Mouse (Mus musculus) telencephalon, adult 2 months (tissue): Measurements from ENCODE around the gene Sae1.
"Not testable (repeated sequence)": the region's sequence is repeated elsewhere in the genome, so short reads cannot be mapped to it uniquely, and the experiment has no call there.

ENCODE experiments used
- DNase-seq: peaks from one replicate; pipeline ENCODE4 v3.0.0-alpha.2; 2011; ENCODE audit warnings: low read depth, low spot score

Gene Sae1

DNA sequence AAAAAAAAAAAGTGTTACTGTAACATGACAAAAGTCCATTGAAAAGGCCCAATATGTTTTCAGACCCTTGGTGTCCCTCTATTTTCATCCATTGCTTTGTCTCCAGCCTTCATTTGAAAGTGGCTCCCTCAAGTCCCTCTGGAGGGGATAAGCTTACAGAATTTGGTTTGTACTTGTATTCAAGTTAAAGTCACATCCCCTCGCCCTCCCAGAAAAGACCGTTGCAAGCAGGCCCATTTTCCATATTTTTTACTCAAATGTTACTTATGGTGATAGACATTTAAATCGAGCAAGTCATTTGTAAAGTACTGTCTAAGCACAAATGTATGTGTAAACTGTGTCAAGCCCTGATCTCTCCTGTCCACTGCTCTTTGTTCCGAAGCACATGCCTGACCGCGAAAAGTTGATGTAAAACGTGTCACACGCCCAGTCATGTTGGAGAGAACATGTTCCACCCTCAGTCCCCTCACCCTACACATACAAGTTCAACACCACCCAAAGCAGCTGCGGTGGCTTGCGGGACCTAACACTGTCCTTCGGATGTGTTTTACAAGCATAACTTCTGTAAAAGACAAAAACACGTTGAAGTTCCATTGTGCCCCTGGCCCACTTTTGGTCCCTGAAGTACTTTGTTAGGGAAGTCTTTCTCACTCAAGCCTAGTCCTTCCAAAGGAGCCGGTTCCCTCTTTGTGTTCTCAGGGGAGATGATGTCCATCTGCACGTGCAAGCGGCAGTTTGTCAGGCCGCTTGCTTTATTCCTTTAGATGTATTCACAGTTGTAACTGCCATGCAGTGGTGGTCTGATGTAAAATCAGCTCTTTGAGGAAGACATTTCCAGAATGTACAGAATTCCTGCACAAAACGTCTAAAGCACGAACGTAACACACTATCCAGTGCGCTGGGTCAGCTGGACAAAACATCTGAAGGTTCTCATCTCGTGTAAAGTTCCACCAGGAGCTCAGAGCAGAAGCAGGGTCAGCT, 15.7 kb upstream of the Sae1 start:
- no peak for DNase-seq

DNA sequence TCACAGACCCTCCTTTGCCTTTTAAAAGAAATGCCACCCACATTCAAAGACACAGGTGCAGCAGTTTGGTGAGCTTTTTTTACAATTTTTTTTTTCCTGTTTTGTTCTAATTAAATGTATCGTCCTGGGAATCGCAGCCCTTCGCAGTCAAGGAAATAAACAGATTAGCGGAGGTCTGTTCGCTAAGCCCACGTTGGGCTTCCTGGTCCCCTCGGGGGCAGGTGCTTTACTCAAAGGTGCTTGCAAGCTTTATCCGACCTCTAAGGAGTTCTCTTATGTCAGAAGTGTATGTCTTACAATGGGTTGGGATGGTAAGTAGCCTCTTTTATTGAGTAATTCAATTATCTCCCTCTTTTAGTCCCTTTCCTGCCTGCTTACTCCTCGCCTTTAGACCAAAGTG, 14.8 kb upstream of the Sae1 start:
- DNase-seq: no peak

DNA sequence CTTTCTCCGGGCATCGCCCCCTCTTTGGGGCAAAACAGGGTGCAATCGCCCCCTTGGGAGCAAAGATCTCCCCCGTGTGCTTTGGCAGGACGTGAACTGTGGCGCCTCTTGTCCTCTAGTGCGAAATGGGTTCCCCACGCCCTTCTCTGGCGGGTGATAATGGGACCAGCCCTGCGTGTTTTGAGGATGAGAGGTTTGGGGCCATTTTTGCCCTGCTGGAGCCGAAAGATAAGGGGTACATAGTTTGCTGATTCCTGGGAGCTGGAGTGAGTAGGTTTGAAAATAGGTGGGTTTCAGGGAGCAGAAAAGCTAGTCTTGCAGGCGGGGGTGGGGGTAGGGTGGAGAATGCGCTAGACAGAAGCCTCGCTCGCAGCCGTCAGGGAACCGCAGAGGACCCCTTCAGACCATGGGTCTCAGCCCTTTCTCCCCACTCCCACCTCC, 14.4 kb upstream of the Sae1 start:
- no peak for DNase-seq

DNA sequence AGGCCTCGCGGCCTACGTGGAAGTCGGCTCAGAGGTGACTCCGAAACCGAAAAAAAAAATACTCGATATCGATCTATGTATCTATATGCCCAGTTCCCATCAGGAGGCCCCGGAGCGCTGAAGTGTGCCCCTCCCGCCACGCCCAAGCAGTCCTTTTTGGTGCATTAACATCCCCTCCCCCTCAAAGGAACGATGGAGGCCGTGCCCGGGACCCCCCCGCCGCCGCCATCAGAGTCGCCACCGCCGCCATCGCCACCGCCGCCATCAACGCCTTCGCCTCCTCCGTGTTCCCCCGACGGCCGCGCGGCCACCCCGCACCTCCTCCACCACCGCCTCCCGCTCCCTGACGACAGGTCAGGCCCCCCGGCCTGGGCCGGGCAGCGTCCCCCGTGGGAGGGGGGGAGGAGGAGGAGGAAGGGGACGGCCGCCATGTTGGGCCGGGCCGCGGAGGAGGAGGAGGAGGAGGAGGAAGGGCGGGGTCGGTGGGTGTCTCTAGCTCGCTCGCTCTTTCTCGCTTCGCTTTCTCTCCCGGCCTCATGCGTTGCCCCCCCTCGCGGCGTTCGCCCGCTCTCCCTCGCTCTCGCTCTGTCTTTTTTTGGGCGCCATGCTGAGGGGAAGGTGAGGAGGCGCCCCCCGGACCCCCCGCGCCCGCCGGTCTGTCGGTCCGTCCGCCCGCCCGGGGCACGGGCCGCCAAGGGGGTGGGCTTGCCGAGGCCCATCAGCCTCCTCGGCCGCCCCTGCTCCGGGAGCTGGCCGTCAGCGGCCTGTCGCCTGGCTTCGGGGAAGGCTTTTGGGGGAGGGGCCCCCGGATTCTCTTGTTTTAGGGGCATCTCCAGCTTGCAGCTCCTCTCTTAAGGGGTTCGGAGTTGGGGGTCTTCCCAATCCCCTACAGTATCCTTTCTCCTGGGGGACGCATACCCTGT, 13.3 kb upstream of the Sae1 start, which contains the start of gene Zc3h4:
TSS of gene Zc3h4 (plus strand) at position 222 of the 923 bp plus-strand sequence.
- peak; percentile 76 for DNase-seq

DNA sequence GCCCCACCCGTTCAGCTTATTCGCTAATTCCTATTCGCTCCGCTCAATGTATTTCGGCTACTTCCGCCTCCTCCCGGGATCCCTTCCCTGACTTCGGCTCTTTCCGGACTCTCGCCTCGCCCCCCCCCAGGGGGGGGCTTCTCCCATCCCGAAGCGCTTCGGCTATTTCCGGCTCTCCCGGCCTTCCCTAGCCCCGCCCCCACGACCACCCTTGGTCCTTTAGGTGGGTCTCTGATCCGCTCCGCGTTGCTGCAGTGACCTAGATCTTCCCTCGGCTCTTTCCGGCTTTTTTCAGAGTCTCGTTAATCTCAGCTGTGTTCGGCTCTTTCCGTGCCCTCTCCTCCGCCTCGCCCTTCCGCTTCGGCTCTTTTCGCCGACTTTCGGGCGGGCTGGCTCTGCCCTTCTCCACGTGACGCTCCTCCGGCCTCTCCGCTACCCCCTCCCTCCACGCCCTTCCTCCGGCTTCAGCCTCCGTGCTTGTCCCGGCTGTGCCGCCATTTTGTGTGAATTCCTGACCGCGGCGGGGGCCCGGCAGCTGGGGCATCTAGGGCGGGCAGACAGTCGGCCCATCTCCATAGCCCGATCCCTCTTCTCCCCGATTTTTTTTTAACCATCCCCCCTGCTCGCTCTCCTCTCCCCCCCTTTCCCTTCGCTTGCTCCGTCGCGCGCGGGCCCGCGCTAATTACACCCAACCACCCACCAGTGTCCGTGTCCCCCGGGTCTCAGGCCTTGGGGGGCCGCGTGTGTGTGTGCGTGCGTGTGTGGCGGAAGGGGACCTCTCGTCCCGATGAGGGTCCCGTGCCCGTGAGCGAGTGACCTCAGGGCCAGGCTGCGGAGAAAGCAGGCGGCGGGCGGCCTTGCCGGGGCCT, 12.4 kb upstream of the Sae1 start:
- peak; percentile 98 for DNase-seq

DNA sequence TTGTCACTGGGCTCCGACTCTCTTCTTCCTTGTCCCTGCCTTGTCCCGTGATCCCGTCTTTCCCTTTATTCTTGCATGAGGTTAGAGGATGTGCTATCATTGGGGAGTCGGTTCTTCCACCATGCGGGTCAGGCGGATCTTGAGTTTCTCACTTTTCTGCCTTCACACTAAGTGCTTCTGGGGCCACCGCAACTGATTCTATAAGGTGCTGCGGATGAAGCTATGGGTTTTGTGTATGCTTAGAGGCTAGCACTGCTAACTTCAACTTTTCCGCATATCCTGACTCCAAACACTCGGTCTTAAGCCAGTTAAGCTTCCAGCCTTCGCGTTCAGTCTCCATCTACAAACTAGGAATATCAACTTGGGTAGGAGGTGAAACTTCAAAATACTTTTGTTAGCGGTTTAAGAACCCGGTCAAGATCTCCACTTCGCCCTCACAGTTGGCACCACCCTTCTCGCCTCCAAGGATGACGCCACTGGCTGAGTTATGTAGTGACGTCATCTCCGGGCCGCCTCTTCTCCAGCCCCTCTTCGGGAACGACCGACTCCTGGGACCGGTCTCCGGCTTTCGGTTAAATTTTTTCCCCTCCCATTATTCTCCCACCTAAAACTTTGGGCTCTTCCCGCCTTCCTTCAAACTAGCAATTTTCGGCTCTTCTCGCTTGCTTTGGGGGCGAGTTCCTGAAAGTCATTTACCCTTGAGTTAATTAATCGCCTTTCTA, 11.7 kb upstream of the Sae1 start:
- DNase-seq: peak; percentile 90

DNA sequence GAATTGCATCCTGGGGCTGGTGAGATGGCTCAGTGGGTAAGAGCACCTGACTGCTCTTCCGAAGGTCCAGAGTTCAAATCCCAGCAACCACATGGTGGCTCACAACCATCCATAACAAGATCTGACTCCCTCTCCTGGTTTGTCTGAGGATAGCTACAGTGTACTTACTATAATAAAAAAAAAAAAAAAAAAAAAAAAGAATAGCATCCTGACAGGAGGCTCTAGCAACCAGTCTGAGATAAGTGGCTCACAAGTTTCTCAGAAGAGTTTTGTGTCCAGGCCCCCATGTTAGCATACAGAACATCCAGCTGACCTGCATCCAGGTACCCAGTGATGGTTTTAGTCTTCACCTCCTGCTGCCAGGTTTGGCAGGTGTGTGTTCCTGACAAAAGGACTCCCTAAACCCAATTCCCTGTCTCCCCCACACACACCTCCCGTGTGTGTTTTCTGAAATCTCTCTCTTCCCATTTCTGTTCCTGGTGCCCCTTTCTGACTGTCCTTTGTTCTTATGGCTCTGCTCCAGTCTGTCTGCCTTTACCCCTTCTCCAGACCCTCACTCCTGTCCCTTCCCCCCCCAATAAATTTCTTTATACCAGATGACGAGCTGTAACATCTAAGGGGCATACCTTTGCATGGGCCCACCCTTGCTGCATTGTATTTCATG, 10.9 kb upstream of the Sae1 start:
- no peak for DNase-seq

DNA sequence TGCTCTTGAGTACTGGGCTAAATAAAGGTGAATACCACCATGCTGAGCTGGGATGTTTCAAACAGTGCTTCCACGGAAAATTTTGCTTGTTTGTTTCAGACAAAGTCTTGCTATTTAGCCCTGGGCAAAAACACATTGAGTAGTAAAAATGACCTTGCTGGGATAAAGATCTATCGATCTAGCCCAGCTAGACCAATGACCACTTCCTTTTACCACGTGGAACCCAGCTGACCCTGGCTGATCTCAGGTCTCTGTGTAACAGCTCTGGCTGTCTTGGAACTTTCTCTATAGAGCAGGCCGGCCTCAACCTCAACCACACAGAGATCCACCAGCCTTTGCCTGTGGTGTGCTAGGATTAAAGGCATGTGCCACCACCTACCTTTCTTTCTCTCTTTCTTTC, 9.9 kb upstream of the Sae1 start:
- no peak for DNase-seq

DNA sequence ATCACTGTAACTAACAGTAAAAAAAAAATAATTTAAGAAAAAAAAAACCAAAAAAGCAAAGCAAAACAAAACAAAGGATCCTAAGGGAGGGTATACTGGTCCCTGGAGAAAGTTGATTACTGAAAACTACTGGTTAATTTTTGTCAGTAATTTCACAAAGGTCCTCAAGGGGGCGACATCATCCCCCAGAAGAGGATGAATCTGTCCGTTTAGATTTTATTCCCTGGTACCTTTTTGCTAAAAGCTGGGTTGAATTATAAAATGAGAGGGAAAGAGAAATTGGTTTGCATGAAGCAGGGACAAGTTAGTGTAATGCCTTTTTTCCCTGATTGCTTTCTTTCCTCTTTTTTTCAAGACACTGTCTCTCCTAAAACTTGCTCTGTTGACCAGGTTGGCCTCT, 8.3 kb upstream of the Sae1 start:
- DNase-seq: peak; percentile 40

DNA sequence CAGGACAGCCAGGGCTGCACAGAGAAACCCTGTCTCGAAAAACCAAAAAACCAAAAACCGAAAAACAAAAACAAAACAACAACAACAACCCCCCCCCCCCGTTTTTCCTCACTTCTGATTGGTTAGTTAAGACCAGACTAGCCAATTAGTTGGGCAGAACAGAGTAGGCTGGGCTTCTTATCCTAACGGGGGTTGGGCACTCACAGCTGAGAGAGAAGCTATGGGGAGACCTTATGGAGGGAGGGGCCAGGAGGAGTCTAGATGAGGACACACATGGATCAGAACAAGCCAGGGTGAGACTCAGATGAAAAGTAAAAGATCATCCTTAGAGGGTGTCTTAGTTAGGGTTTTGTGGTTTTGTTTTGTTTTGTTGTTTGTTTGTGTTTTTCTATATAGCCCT, 5.3 kb upstream of the Sae1 start:
- DNase-seq: no peak

DNA sequence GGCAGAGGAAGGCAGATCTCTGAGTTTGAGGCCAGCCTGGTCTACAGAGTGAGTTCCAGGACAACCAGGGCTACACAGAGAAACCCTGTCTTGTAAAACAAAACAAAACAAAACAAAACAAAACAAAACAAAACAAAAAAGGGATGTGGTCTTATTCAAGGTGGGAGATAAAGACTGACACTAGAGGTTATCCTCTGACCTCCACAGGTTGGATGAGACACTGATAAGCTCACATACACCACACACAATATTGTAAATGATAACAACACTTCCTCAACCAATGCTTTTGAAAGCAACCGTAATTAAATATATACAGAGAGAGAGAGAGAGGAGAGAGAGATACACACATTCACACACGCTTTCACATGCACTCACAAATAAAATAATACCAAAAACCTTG, 2.3 kb upstream of the Sae1 start:
- DNase-seq: not testable (repeated sequence)

DNA sequence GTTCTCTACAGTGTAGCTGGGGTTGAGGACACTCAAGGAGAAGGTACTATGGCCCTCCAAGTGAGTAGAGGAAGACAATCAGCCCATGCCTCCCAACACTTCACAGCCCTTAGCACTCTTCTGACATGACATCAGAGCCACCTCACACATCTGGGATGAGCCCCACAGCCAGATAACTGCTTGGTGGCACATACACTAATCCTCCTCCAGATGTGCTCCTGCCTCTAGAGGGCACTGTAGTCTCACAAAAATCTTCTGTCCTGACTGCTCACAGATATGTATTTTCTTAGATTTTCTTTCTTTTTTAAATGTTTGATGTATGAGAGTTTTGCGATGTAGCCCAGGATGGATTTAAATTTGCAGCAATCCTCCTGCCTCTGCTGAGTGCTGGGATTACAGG, 11.1 kb downstream of the Sae1 start:
- no peak for DNase-seq

DNA sequence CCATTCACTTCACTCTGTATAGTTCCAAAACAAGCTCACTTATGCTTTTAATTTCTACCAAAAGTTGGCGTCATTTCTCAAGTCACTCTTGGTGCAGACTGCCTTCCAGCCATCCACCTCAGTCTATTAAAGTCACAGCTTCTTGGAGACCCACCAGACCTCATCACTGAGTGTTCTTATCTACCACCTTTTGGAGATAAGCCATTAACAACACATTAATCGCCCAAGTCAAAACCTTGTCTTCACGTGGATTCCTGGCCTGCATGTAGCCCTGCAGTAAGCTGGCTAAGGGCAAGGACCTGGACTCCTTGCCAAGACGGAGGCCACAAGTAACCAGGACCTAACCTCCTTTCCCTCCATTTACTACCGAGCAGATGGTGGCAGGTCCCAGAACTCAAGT, 12.6 kb downstream of the Sae1 start:
- no peak for DNase-seq

DNA sequence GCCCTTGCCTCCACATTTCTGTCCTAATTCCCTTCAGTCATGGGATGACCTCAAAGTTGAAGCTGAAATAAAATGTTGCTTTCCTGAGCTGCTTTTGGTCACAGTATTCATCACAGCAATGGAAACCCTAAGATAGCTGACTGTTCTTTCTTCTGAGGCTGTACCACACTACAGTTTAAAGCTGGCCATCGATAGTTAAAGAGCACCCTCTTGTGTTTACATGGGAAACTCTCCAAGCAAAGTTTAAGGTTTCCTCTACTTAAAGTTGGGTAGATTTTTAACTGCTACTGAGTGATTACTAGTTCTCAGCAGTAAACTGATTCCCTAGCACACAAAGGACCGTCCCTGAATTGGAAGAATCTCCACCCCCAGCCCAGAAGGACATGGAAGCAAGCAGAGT, 13.9 kb downstream of the Sae1 start:
- no peak for DNase-seq

DNA sequence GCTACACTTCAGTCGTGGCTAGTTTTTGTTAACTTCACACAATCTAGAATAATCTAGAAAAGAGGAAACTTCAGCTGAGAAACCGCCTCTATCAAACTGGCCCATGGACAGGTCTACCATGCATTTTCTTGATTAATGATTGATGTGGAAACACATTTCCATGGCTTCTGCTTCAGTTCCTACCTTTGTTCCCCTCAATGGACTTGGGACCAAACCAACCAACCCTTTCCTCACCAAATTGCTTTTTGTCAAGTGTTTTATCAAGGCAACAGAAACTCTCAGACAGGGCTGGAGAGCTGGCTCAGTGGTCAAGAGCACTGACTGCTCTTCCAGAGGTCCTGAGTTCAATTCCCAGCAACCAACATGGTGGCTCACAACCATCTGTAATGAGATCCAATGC, 17.0 kb downstream of the Sae1 start:
- no peak for DNase-seq

DNA sequence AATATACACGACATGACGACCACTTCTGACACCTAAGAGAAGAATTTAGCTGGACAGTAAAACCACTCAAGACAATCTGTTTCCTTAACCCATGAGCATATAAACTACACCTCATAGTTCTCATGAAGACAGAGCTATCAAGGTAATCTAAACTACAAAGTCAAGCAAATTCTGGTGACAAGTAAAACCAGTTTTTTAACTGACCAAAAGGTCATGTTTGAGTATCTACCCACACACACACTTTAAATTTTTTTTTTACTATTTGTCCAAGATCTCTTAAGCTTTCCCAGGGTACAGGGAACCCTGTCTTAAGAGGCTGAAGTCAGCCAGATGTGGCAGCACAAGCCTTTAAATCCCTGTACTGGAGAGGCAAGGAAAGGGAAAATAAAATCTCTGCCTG, 18.8 kb downstream of the Sae1 start:
- no peak for DNase-seq

DNA sequence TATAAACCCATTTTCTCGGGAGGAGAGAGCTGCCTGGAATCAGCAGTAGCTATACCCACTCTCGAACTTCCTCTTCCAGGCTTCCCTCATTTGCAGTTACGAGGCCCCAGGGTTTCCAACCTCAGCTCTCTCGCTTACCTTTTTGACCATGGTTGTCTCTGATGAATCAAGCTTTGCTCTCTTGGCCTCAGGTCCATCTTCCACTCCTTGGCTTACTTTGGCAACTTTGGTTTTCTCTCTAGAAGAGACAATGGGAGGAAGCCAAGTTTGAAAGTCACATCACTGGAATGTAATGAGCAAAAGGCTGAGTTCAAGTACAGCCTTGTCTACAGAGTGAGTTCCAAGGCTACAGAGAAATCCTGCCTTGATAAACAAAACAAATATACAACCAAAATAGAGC, 20.9 kb downstream of the Sae1 start:
- no peak for DNase-seq

DNA sequence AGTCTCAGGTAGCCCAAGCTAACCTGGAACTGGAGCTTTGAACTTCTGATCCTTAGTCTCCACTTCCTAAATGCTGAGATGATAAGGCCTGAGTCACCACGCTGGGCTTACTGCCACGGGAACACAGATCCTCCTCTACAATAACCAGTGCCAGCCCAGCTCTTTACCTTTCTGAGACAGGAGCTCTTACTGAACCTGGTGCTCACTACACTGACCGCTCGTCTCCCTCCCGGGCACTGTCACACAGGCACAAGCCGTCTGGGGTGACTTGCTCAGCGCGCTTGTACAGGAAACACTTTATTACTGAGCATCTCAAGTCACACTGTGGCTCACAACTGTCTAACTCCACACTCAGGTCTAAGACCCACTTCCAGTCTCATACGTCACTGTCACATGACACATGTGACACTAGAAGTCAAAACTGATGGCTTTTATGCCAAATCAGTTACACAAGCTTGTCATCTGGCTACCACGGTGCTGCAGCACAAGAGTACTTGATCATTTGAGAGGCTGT, 21.4 kb downstream of the Sae1 start:
- DNase-seq: no peak

DNA sequence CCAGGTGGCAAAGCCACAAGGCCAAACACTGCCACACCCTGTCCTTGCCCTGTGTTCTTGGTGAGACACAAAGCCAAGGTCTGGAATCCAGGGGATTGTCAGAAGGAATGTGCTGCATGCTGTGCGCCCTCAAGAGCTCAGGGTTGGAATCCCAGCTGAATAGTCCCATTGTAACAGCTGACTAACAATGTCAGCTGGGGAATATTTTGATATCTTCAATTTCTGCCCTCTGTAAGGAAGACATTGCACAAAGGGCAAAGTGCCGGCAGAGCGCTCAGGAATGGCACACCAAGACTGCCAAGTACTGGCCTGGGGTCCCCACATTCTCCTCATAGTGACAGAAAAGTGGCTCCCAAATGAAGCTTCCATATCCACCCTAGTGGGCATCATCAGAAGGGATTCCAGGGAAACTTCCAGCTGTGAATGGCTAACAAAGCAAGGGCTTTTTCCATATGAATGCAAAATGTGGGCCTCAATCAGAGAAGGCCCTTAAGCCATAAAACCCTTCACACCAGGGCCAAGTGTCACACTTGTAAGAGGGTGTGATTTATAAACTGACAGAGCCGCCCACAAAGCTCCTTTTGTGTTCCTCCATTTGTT, 22.6 kb downstream of the Sae1 start:
- DNase-seq: no peak

DNA sequence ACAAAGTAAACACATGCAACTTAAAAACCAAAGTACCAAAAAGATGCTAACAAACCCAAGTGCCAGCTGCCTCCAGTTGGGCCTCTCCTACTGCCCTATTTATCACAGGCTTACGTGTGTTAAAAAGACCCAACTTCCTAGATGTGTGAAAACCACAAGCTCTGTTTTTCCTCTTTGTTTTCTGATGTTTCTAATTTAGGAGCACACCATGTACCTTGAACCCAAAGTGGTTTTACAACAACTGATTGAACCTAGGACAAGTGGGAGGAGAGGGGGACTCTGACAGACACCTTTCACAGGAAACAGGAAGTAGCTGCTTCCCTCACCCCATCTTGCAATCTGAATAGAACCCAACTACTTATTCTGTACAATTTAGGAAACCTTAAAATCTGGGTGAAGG, 23.3 kb downstream of the Sae1 start:
- DNase-seq: no peak
